Mouse (Mus musculus) megakaryocyte-erythroid progenitor cell, adult 5-6 weeks (primary cell): ENCODE data around the gene Zfp157. TPM values are rescaled to one million over a fixed set of nuclear protein-coding genes. Genes with fewer than 3 reads are reported as not detected.
"Not testable (repeated sequence)": the region's sequence is repeated elsewhere in the genome, so short reads cannot be mapped to it uniquely, and the experiment has no call there.

Experiments used
- ATAC-seq: replicated peaks from 2 replicates; pipeline ENCODE4 v1.8.0; 2016; ENCODE audit warnings: mild to moderate bottlenecking, inconsistent platforms; ENCODE audit not compliant: severe bottlenecking, poor library complexity, low FRiP score, low TSS enrichment
- total RNA-seq, 2 experiments: library from RNA; stranded (forward) in 1 of 2; stranded (reverse) in 1 of 2; fragments of 200-1000, 215-1000 nt in 1 of 2; fragments of >200 nt in 1 of 2; fragmentation: Nextera tagmentation in 1 of 2; gene quantifications; 2 replicates each; pipeline ENCODE4 v1.2.3; 2014 to 2017

The Zfp157 gene
- total RNA-seq (2014; fragmentation: Nextera tagmentation): 11.5 and 13.1 TPM in 2 replicates
- total RNA-seq (2017): 4.9 and 19.0 TPM in 2 replicates

DNA sequence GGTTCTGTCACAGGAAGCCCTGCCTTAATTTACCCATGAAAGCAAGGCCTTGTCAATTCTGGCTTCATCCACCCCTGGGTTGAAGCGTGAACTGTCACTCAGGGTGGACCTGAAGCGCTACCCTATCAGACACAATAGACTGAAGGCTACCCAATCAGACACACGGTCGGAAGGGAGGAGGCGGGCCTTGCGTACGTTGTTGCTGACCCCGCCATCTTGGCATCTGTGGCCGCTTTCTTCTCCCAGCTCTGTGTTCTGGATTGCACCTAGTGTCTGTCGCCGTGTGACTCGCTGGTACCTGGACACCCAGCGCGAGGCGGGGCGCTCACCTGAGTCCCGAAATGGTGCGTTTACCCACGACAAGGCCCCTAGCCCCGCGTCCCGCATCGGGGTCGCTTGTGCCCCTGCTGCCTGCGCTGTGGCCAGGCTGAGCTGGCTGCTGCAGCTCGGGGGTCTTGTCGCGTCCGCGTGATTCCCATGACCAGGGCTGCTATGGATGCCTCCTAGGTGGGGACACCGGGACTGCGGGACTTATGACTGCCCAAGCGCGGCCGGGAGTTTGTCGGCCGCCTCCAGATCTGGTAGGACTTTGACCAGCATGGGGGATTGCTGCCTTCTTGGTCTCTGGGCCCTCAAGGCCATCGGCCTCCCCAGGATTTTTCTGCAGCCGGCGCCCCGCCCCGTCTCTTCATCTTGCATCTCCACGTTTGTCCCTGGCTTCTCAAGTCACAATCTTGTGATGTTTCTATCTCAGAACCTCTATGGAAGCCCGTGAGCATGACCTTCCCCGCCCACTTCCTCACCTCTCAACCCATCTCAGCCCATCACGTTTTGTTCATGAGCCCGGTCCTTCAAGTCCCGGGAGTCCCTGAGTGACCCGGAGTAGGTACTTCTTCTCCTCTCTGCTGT, at the start of gene Zfp157:
Zfp157 (plus strand) TSS at position 183 of the 909 bp plus-strand sequence.
- peak; percentile 99 for ATAC-seq

DNA sequence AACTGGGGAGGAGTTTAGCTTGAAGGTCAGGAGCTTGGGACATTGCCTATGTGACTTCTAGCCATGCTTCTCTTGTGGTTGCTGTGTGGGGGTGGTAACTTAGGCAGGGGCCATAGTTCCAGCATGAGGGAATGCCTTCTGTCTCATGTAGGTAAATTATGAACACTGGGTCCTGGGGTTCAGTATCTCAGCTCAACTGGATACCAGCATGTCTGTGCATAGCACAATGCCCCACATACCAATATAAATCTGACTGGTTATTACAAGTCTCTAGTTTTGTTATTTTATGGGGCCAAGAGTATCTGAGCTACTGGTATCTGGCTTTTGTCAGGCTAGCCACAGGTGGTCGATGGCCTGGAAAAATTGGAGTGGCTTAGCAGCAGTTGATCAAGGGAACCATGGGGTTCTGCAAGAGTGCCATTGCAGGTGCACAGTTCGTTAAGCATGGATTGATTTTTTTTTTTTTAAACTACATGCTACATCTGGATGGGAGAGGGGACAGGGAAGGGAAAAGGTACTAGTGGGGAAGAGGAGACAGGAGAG, 43.4 kb upstream of the Zfp157 start:
- ATAC-seq: no peak

DNA sequence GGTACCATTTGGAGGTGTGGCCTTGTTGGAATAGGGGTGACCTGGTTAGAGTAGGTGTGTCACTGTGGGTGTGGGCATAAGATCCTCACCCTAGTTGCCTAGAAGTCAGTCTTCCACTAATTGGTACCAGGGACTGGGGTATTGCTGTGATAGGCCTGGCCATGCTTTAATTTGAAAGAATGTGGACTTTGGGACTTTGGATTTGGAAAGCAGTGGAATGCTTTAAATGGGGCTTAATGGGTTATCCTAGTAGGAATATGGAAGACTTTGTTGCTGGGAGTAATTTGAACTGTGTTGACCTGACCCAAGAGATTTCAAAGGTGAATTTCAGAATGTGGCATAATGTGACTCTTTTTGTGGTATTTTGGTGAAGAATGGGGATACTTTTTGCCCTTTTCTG, 40.8 kb upstream of the Zfp157 start:
- ATAC-seq: not testable (repeated sequence)

GRCm38 (mm10) chr5:138458371-138458770, 17.1 kb downstream of the Zfp157 start:
- no peak for ATAC-seq

GRCm38 (mm10) chr5:138459107-138459506, 17.8 kb downstream of the Zfp157 start:
- no peak for ATAC-seq

- ATAC-seq: peak; percentile 55; the same call in 1 of the 2 replicates
Measured at GRCm38 (mm10) chr5:138473601-138474000, 32.3 kb downstream of the Zfp157 start.

DNA sequence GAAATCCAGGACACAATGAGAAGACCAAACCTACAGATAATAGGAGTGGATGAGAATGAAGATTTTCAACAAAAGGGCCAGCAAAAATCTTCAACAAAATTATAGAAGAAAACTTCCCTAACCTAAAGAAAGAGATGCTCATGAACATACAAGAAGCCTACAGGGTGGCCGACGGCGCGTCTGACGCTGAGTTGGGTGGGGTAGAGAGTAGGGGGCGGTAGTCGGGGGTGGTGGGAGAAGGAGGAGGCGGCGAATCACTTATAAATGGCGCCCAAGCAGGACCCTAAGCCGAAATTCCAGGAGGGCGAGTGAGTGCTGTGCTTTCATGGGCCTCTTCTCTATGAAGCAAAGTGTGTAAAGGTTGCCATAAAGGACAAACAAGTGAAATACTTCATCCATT, 63.3 kb downstream of the Zfp157 start:
- ATAC-seq: not testable (repeated sequence)

Other genes starting within 250 kb of the Zfp157 start
- 5.1 and 8.0 TPM in 2 replicates for gene Mblac1, start 247.2 kb upstream of the Zfp157 start, total RNA-seq (2014; fragmentation: Nextera tagmentation)
- 2.5 and 8.3 TPM in 2 replicates for gene Mblac1, start 247.2 kb upstream of the Zfp157 start, total RNA-seq (2017)
- gene Nxpe5, start 215.6 kb upstream of the Zfp157 start, total RNA-seq (2014; fragmentation: Nextera tagmentation): 0.28 TPM in 1 of 2 replicates, not detected in the other
- 0.94 and 1.0 TPM in 2 replicates for gene Nxpe5, start 215.6 kb upstream of the Zfp157 start, total RNA-seq (2017)
- gene Lamtor4, start 186.0 kb upstream of the Zfp157 start, total RNA-seq (2014; fragmentation: Nextera tagmentation): 28.7 and 36.3 TPM in 2 replicates
- 27.0 and 30.0 TPM in 2 replicates for gene Lamtor4, start 186.0 kb upstream of the Zfp157 start, total RNA-seq (2017)
- gene BC037034, start 177.4 kb upstream of the Zfp157 start, total RNA-seq (2014; fragmentation: Nextera tagmentation): 113 and 199 TPM in 2 replicates
- 46.5 and 50.8 TPM in 2 replicates for gene BC037034, start 177.4 kb upstream of the Zfp157 start, total RNA-seq (2017)
- not detected in 2 replicates for gene Gal3st4, start 168.6 kb upstream of the Zfp157 start, total RNA-seq (2014; fragmentation: Nextera tagmentation)
- gene Gal3st4, start 168.6 kb upstream of the Zfp157 start, total RNA-seq (2017): not detected in 2 replicates
- gene Gm43720, start 161.5 kb upstream of the Zfp157 start, total RNA-seq (2014; fragmentation: Nextera tagmentation): not detected in 2 replicates
- not detected in 2 replicates for gene Gm43720, start 161.5 kb upstream of the Zfp157 start, total RNA-seq (2017)
- gene Gpc2, start 161.5 kb upstream of the Zfp157 start, total RNA-seq (2014; fragmentation: Nextera tagmentation): 6.0 and 15.0 TPM in 2 replicates
- 0.89 and 6.5 TPM in 2 replicates for gene Gpc2, start 161.5 kb upstream of the Zfp157 start, total RNA-seq (2017)
- 13.1 and 15.7 TPM in 2 replicates for gene Stag3, start 161.2 kb upstream of the Zfp157 start, total RNA-seq (2014; fragmentation: Nextera tagmentation)
- 9.9 and 13.4 TPM in 2 replicates for gene Stag3, start 161.2 kb upstream of the Zfp157 start, total RNA-seq (2017)
- gene Pvrig, start 99.5 kb upstream of the Zfp157 start, total RNA-seq (2014; fragmentation: Nextera tagmentation): 4.0 TPM in 1 of 2 replicates, not detected in the other
- not detected in 2 replicates for gene Pvrig, start 99.5 kb upstream of the Zfp157 start, total RNA-seq (2017)
- not detected in 2 replicates for gene 1700123K08Rik, start 123.2 kb downstream of the Zfp157 start, total RNA-seq (2014; fragmentation: Nextera tagmentation)
- not detected in 2 replicates for gene 1700123K08Rik, start 123.2 kb downstream of the Zfp157 start, total RNA-seq (2017)
- gene Zfp68, start 178.3 kb downstream of the Zfp157 start, total RNA-seq (2014; fragmentation: Nextera tagmentation): 22.6 and 27.5 TPM in 2 replicates
- 54.6 and 76.1 TPM in 2 replicates for gene Zfp68, start 178.3 kb downstream of the Zfp157 start, total RNA-seq (2017)
- gene A430033K04Rik, start 181.4 kb downstream of the Zfp157 start, total RNA-seq (2014; fragmentation: Nextera tagmentation): 10.4 and 20.4 TPM in 2 replicates
- gene A430033K04Rik, start 181.4 kb downstream of the Zfp157 start, total RNA-seq (2017): 15.2 and 23.7 TPM in 2 replicates